Mouse (Mus musculus): ENCODE data around the gene Rps6kb2. TPM values are rescaled to one million over a fixed set of nuclear protein-coding genes. Genes with fewer than 3 reads are reported as not detected.

The Rps6kb2 gene
- polyA plus RNA-seq, 1 experiment from 2014 or later: 45.7 TPM

- ATAC-seq (ENCODE audit: low FRiP score) (peak; percentile 34), DNase-seq (ENCODE audit: low spot score) (no peak)
- peak overlapping the region; percentile 66; the same call in 1 of the 2 replicates for H3K9ac ChIP-seq (ENCODE audit: low read depth, low read length)
- H3K4me2 ChIP-seq (replicated peaks; ENCODE audit: low read depth, low read length): peak overlapping the region; percentile 84
- no peak overlapping the region for H3K27ac ChIP-seq (ENCODE audit: low read depth, low read length)
- H3K4me1 ChIP-seq (replicated peaks; ENCODE audit: control insufficient read depth, insufficient read depth, low read length): peaks cover 8% of the 10 kb centered on the region
- peak overlapping the region; percentile 63 for H3K4me3 ChIP-seq (ENCODE audit: low read depth, low read length)
- WGBS: 33% methylated on average over 9 of the region's 9 CpGs
- no peaks in the 10 kb centered on the region for H3K27me3 ChIP-seq (ENCODE audit: control insufficient read depth, insufficient read depth, low read length)
- 0 out of 2 replicates have a peak, but pooled peaks cover 2% of the 10 kb centered on the region for H3K36me3 ChIP-seq (ENCODE audit: control insufficient read depth, insufficient read depth, low read length)
- no peaks in the 10 kb centered on the region for H3K9me3 ChIP-seq (ENCODE audit: control insufficient read depth, low read length)
Measured at GRCm38 (mm10) chr19:4147782-4148490, 15.2 kb downstream of the Rps6kb2 start.

GRCm38 (mm10) chr19:4147022-4147405 lies 16.1 kb downstream of the Rps6kb2 start:
- Histone ChIP-seq H3K4me2 (replicated peaks; ENCODE audit: low read depth, low read length) (no peak overlapping the region), H3K27ac (ENCODE audit: low read depth, low read length) (no peak overlapping the region), H3K9ac (ENCODE audit: low read depth, low read length) (no peak overlapping the region), H3K4me1 (replicated peaks; ENCODE audit: control insufficient read depth, insufficient read depth, low read length) (peaks cover 8% of the 10 kb centered on the region), H3K4me3 (ENCODE audit: low read depth, low read length) (no peak overlapping the region), H3K27me3 (ENCODE audit: control insufficient read depth, insufficient read depth, low read length) (no peaks in the 10 kb centered on the region), H3K9me3 (ENCODE audit: control insufficient read depth, low read length) (no peaks in the 10 kb centered on the region), H3K36me3 (ENCODE audit: control insufficient read depth, insufficient read depth, low read length) (0 out of 2 replicates have a peak, but pooled peaks cover 2% of the 10 kb centered on the region)
- ATAC-seq (ENCODE audit: low FRiP score) (no peak), DNase-seq (ENCODE audit: low spot score) (no peak)
- WGBS: 45% methylated on average over 3 of the region's 3 CpGs

- no peak overlapping the region for H3K9ac ChIP-seq (ENCODE audit: low read depth, low read length)
- H3K4me2 ChIP-seq (replicated peaks; ENCODE audit: low read depth, low read length): no peak overlapping the region
- H3K27ac ChIP-seq (ENCODE audit: low read depth, low read length): no peak overlapping the region
- H3K4me3 ChIP-seq (ENCODE audit: low read depth, low read length): no peak overlapping the region
- 59% methylated on average over 12 of the region's 12 CpGs for WGBS
- H3K4me1 ChIP-seq (replicated peaks; ENCODE audit: control insufficient read depth, insufficient read depth, low read length): peaks cover 8% of the 10 kb centered on the region
- ATAC-seq (ENCODE audit: low FRiP score): no peak
- H3K36me3 ChIP-seq (ENCODE audit: control insufficient read depth, insufficient read depth, low read length): 0 out of 2 replicates have a peak, but pooled peaks cover 2% of the 10 kb centered on the region
- no peaks in the 10 kb centered on the region for H3K27me3 ChIP-seq (ENCODE audit: control insufficient read depth, insufficient read depth, low read length)
- no peaks in the 10 kb centered on the region for H3K9me3 ChIP-seq (ENCODE audit: control insufficient read depth, low read length)
- no peak for DNase-seq (ENCODE audit: low spot score)
Measured at GRCm38 (mm10) chr19:4146366-4147021, 16.7 kb downstream of the Rps6kb2 start.

GRCm38 (mm10) chr19:4145936-4146335 lies 17.2 kb downstream of the Rps6kb2 start:
- Histone ChIP-seq H3K27me3 (ENCODE audit: control insufficient read depth, insufficient read depth, low read length) (no peaks in the 10 kb centered on the region), H3K4me1 (replicated peaks; ENCODE audit: control insufficient read depth, insufficient read depth, low read length) (peaks cover 8% of the 10 kb centered on the region), H3K4me3 (ENCODE audit: low read depth, low read length) (no peak overlapping the region), H3K9ac (ENCODE audit: low read depth, low read length) (no peak overlapping the region), H3K36me3 (ENCODE audit: control insufficient read depth, insufficient read depth, low read length) (0 out of 2 replicates have a peak, but pooled peaks cover 2% of the 10 kb centered on the region), H3K9me3 (ENCODE audit: control insufficient read depth, low read length) (no peaks in the 10 kb centered on the region), H3K27ac (ENCODE audit: low read depth, low read length) (no peak overlapping the region), H3K4me2 (replicated peaks; ENCODE audit: low read depth, low read length) (no peak overlapping the region)
- DNase-seq (ENCODE audit: low spot score) (no peak), ATAC-seq (ENCODE audit: low FRiP score) (no peak)
- WGBS: 91% methylated on average over 5 of the region's 5 CpGs

- no peak overlapping the region for H3K4me2 ChIP-seq (replicated peaks; ENCODE audit: low read depth, low read length)
- no peak overlapping the region for H3K9ac ChIP-seq (ENCODE audit: low read depth, low read length)
- ATAC-seq (ENCODE audit: low FRiP score) (no peak), DNase-seq (ENCODE audit: low spot score) (no peak)
- WGBS: 83% methylated on average over 16 of the region's 16 CpGs
- no peaks in the 10 kb centered on the region for H3K27me3 ChIP-seq (ENCODE audit: control insufficient read depth, insufficient read depth, low read length)
- H3K4me3 ChIP-seq (ENCODE audit: low read depth, low read length): no peak overlapping the region
- no peak overlapping the region for H3K27ac ChIP-seq (ENCODE audit: low read depth, low read length)
- H3K9me3 ChIP-seq (ENCODE audit: control insufficient read depth, low read length): no peaks in the 10 kb centered on the region
- H3K36me3 ChIP-seq (ENCODE audit: control insufficient read depth, insufficient read depth, low read length): no peaks in the 10 kb centered on the region
- peaks cover 8% of the 10 kb centered on the region for H3K4me1 ChIP-seq (replicated peaks; ENCODE audit: control insufficient read depth, insufficient read depth, low read length)
Measured at GRCm38 (mm10) chr19:4144550-4145498, 18.3 kb downstream of the Rps6kb2 start.

GRCm38 (mm10) chr19:4143759-4144268 lies 19.3 kb downstream of the Rps6kb2 start, which contains the start of gene Cabp4:
Gene Cabp4, minus strand, starts transcription at chr19:4144033.
- 76% methylated on average over 7 of the region's 7 CpGs for WGBS
- H3K27ac ChIP-seq (ENCODE audit: low read depth, low read length): no peak within 1 kb of the TSS

GRCm38 (mm10) chr19:4142416-4143173 lies 20.6 kb downstream of the Rps6kb2 start:
- Histone ChIP-seq H3K36me3 (ENCODE audit: control insufficient read depth, insufficient read depth, low read length) (no peaks in the 10 kb centered on the region), H3K9ac (ENCODE audit: low read depth, low read length) (no peak overlapping the region), H3K4me2 (replicated peaks; ENCODE audit: low read depth, low read length) (no peak overlapping the region), H3K4me1 (replicated peaks; ENCODE audit: control insufficient read depth, insufficient read depth, low read length) (no peaks in the 10 kb centered on the region), H3K9me3 (ENCODE audit: control insufficient read depth, low read length) (no peaks in the 10 kb centered on the region), H3K27ac (ENCODE audit: low read depth, low read length) (no peak overlapping the region), H3K27me3 (ENCODE audit: control insufficient read depth, insufficient read depth, low read length) (no peaks in the 10 kb centered on the region), H3K4me3 (ENCODE audit: low read depth, low read length) (no peak overlapping the region)
- WGBS: 88% methylated on average over 18 of the region's 18 CpGs
- no peak for DNase-seq (ENCODE audit: low spot score)
- ATAC-seq (ENCODE audit: low FRiP score): no peak

More at GRCm38 (mm10) chr19:4143759-4144268, 19.3 kb downstream of the Rps6kb2 start, which contains the start of gene Cabp4:
- no peaks in the 10 kb centered on the region for H3K9me3 ChIP-seq (ENCODE audit: control insufficient read depth, low read length)
- H3K4me3 ChIP-seq (ENCODE audit: low read depth, low read length): no peak within 1 kb of the TSS
- DNase-seq (ENCODE audit: low spot score) (no peak), ATAC-seq (ENCODE audit: low FRiP score) (no peak)
- no peaks in the 10 kb centered on the region for H3K36me3 ChIP-seq (ENCODE audit: control insufficient read depth, insufficient read depth, low read length)
- 0 out of 2 replicates have a peak, but pooled peaks cover 2% of the 10 kb centered on the region for H3K4me1 ChIP-seq (replicated peaks; ENCODE audit: control insufficient read depth, insufficient read depth, low read length)
- no peak within 1 kb of the TSS for H3K4me2 ChIP-seq (replicated peaks; ENCODE audit: low read depth, low read length)
- no peak within 1 kb of the TSS for H3K9ac ChIP-seq (ENCODE audit: low read depth, low read length)
- H3K27me3 ChIP-seq (ENCODE audit: control insufficient read depth, insufficient read depth, low read length): no peaks in the 10 kb centered on the region

- no peaks in the 10 kb centered on the region for H3K27me3 ChIP-seq (ENCODE audit: control insufficient read depth, insufficient read depth, low read length)
- 82% methylated on average over 6 of the region's 6 CpGs for WGBS
Measured at GRCm38 (mm10) chr19:4140147-4140546, 23.0 kb downstream of the Rps6kb2 start.

More at GRCm38 (mm10) chr19:4140147-4140546, 23.0 kb downstream of the Rps6kb2 start:
- Histone ChIP-seq H3K36me3 (ENCODE audit: control insufficient read depth, insufficient read depth, low read length) (no peaks in the 10 kb centered on the region), H3K9ac (ENCODE audit: low read depth, low read length) (no peak overlapping the region), H3K4me3 (ENCODE audit: low read depth, low read length) (no peak overlapping the region), H3K27ac (ENCODE audit: low read depth, low read length) (no peak overlapping the region), H3K4me2 (replicated peaks; ENCODE audit: low read depth, low read length) (no peak overlapping the region), H3K9me3 (ENCODE audit: control insufficient read depth, low read length) (no peaks in the 10 kb centered on the region), H3K4me1 (replicated peaks; ENCODE audit: control insufficient read depth, insufficient read depth, low read length) (no peaks in the 10 kb centered on the region)
- no peak for DNase-seq (ENCODE audit: low spot score)
- no peak for ATAC-seq (ENCODE audit: low FRiP score)

All from hindbrain, embryonic 11.5 days (tissue).